Mouse (Mus musculus) layer of hippocampus, adult 9-10 months (tissue): Measurements from ENCODE around the gene Sp2.
A peak's percentile ranks its signal among the peaks of the same experiment; 100 is the strongest.

Source experiments
- DNase-seq: peaks from one replicate; pipeline ENCODE4 v3.0.0; 2022; ENCODE audit warnings: low spot score

Gene Sp2

GRCm38 (mm10) chr11:96982859-96983258 lies at the start of gene Sp2:
Gene Sp2, minus strand, starts transcription at chr11:96982959.
- DNase-seq = no peak

- no peak for DNase-seq
These were observed 49.7 kb upstream of the Sp2 start for GRCm38 (mm10) chr11:97032499-97032898.

- no peak for DNase-seq
These were observed 49.2 kb upstream of the Sp2 start for GRCm38 (mm10) chr11:97031977-97032376.

- DNase-seq = no peak
These were observed 47.7 kb upstream of the Sp2 start for GRCm38 (mm10) chr11:97030426-97030825.

- peak; percentile 72 for DNase-seq
These were observed 47.1 kb upstream of the Sp2 start, which contains the start of gene Scrn2 for GRCm38 (mm10) chr11:97029686-97030417. Gene Scrn2, plus strand, starts transcription at chr11:97029938.

- DNase-seq = peak; percentile 46
These were observed 43.1 kb upstream of the Sp2 start for GRCm38 (mm10) chr11:97025721-97026344.

- no peak for DNase-seq
These were observed 42.2 kb upstream of the Sp2 start for GRCm38 (mm10) chr11:97024977-97025376.

- no peak for DNase-seq
These were observed 39.2 kb upstream of the Sp2 start for GRCm38 (mm10) chr11:97021873-97022484.

GRCm38 (mm10) chr11:97021121-97021765 lies 38.5 kb upstream of the Sp2 start:
- DNase-seq = no peak

GRCm38 (mm10) chr11:97019345-97019708 lies 36.6 kb upstream of the Sp2 start:
- no peak for DNase-seq

GRCm38 (mm10) chr11:97018583-97019344 lies 36.0 kb upstream of the Sp2 start:
- no peak for DNase-seq

- no peak for DNase-seq
These were observed 35.2 kb upstream of the Sp2 start for GRCm38 (mm10) chr11:97017696-97018582.

GRCm38 (mm10) chr11:97013121-97013670 lies 30.4 kb upstream of the Sp2 start, which contains the start of gene Sp6:
Gene Sp6, plus strand, starts transcription at chr11:97013394.
- DNase-seq = no peak

- DNase-seq = no peak
These were observed 26.5 kb upstream of the Sp2 start for GRCm38 (mm10) chr11:97009198-97009790.

GRCm38 (mm10) chr11:97007093-97007794 lies 24.5 kb upstream of the Sp2 start:
- no peak for DNase-seq

- no peak for DNase-seq
These were observed 20.4 kb upstream of the Sp2 start for GRCm38 (mm10) chr11:97003170-97003569.

GRCm38 (mm10) chr11:96997380-96997956 lies 14.7 kb upstream of the Sp2 start:
- DNase-seq = no peak

GRCm38 (mm10) chr11:96996773-96997379 lies 14.1 kb upstream of the Sp2 start:
- no peak for DNase-seq
